Mouse (Mus musculus) kidney, embryonic 14.5 days (tissue): ENCODE results near the gene Slc16a13. TPM values are rescaled to one million over a fixed set of nuclear protein-coding genes. Genes with fewer than 3 reads are reported as not detected.
A peak's percentile ranks its signal among the peaks of the same experiment; 100 is the strongest.

ENCODE experiments used
- ATAC-seq: fragments of 200-750 bp; cut with Nextera tagmentation; 2 replicates; pipeline ENCODE4 v1.8.0; 2017; ENCODE audit warnings: moderate number of reproducible peaks, mild to moderate bottlenecking, moderate TSS enrichment, moderate library complexity; ENCODE audit not compliant: low FRiP score, low TSS enrichment
- H3K27ac ChIP-seq: fragments of 300-500 bp; sonication (generic); 2 replicates; pipeline ENCODE4 v1.5.1; 2014; ENCODE audit warnings: low read depth, mild to moderate bottlenecking, low read length, moderate library complexity, mixed read lengths
- H3K27me3 ChIP-seq: fragments of 300-500 bp; sonication (generic); 2 replicates; pipeline ENCODE4 v1.6.1; 2014; ENCODE audit warnings: mild to moderate bottlenecking, low read length; ENCODE audit not compliant: control insufficient read depth, insufficient read depth
- H3K36me3 ChIP-seq: fragments of 300-500 bp; sonication (generic); 2 replicates; pipeline ENCODE4 v1.6.1; 2014; ENCODE audit warnings: low read length, mixed read lengths; ENCODE audit not compliant: control insufficient read depth, insufficient read depth
- H3K4me1 ChIP-seq: fragments of 300-500 bp; sonication (generic); 2 replicates; pipeline ENCODE4 v1.6.1; 2014; ENCODE audit warnings: low read length, mixed read lengths; ENCODE audit not compliant: control insufficient read depth, insufficient read depth
- H3K4me2 ChIP-seq: fragments of 300-500 bp; sonication (generic); replicated peaks from 2 replicates; pipeline ENCODE4 v1.6.1; 2014; ENCODE audit warnings: low read depth, mild to moderate bottlenecking, low read length
- H3K4me3 ChIP-seq: fragments of 300-500 bp; sonication (generic); 2 replicates; pipeline ENCODE4 v1.5.1; 2014; ENCODE audit warnings: mild to moderate bottlenecking, low read length
- H3K9ac ChIP-seq: fragments of 300-500 bp; sonication (generic); 2 replicates; pipeline ENCODE4 v1.6.1; 2014; ENCODE audit warnings: low read depth, mild to moderate bottlenecking, low read length, moderate library complexity
- H3K9me3 ChIP-seq: fragments of 300-500 bp; sonication (generic); 2 replicates; pipeline ENCODE4 v1.6.1; 2016; ENCODE audit warnings: low read length; ENCODE audit not compliant: control insufficient read depth
- WGBS: fragments of 180-500 bp; shearing (Covaris S2); extraction: QIAGEN DNeasy Blood & Tissue Kit; methylation state at CpG from one replicate; pipeline ENCODE4 v1.1.7; 2014; 5-methylcytosine and 5-hydroxymethylcytosine counted together
- polyA plus RNA-seq: library from polyadenylated mRNA; unstranded; fragments of >200 nt; fragmentation: Nextera tagmentation; extraction: Ambion mirVana; gene quantifications from 2 replicates; pipeline ENCODE4 v1.2.1, GENCODE M21; 2014

The Slc16a13 gene
- polyA plus RNA-seq, 1 experiment from 2014 or later: 14.2 TPM

GRCm38 (mm10) chr11:70215301-70215700 is 5.6 kb downstream of the Slc16a13 start:
- Histone ChIP-seq H3K9ac (no peak overlapping the region), H3K36me3 (no peaks in the 10 kb centered on the region), H3K27me3 (peaks cover 40% of the 10 kb centered on the region), H3K4me3 (peak overlapping the region; percentile 4; the same call in 1 of the 2 replicates), H3K9me3 (no peaks in the 10 kb centered on the region), H3K4me1 (peaks cover 25% of the 10 kb centered on the region; the same call in 1 of the 2 replicates), H3K4me2 (peak overlapping the region; percentile 57; the same call in 1 of the 2 replicates), H3K27ac (no peak overlapping the region)
- 11% methylated on average over 22 of the region's 22 CpGs for WGBS
- ATAC-seq: no peak

- H3K27ac ChIP-seq: no peak overlapping the region
- H3K27me3 ChIP-seq: peaks cover 40% of the 10 kb centered on the region
- H3K9me3 ChIP-seq: no peaks in the 10 kb centered on the region
- ATAC-seq: peak; percentile 12
- H3K36me3 ChIP-seq: no peaks in the 10 kb centered on the region
- H3K9ac ChIP-seq: no peak overlapping the region
- peak overlapping the region; percentile 57 for H3K4me2 ChIP-seq
- peak overlapping the region; percentile 30 for H3K4me3 ChIP-seq
- 4% methylated on average over 18 of the region's 18 CpGs for whole genome bisulfite sequencing
- peaks cover 25% of the 10 kb centered on the region; the same call in 1 of the 2 replicates for H3K4me1 ChIP-seq
Measured at GRCm38 (mm10) chr11:70214856-70215209, 6.0 kb downstream of the Slc16a13 start.

GRCm38 (mm10) chr11:70214191-70214855 is 6.5 kb downstream of the Slc16a13 start:
- 1% methylated on average over 46 of the region's 46 CpGs for WGBS
- Histone ChIP-seq H3K27me3 (peaks cover 40% of the 10 kb centered on the region), H3K4me3 (peak overlapping the region; percentile 30)

GRCm38 (mm10) chr11:70213736-70214135 is 7.1 kb downstream of the Slc16a13 start:
- H3K9ac ChIP-seq: peak overlapping the region; percentile 45; the same call in 1 of the 2 replicates
- peak overlapping the region; percentile 30 for H3K4me3 ChIP-seq
- no peak overlapping the region for H3K27ac ChIP-seq
- no peak for ATAC-seq
- H3K9me3 ChIP-seq: no peaks in the 10 kb centered on the region
- no peaks in the 10 kb centered on the region for H3K36me3 ChIP-seq
- H3K27me3 ChIP-seq: peaks cover 40% of the 10 kb centered on the region
- peak overlapping the region; percentile 57 for H3K4me2 ChIP-seq
- WGBS: 5% methylated on average over 24 of the region's 26 CpGs
- peaks cover 25% of the 10 kb centered on the region; the same call in 1 of the 2 replicates for H3K4me1 ChIP-seq

More at GRCm38 (mm10) chr11:70214191-70214855, 6.5 kb downstream of the Slc16a13 start:
- H3K4me2 ChIP-seq: peak overlapping the region; percentile 57
- no peaks in the 10 kb centered on the region for H3K36me3 ChIP-seq
- peak overlapping the region; percentile 45 for H3K9ac ChIP-seq
- ATAC-seq: peak; percentile 50
- H3K27ac ChIP-seq: no peak overlapping the region
- no peaks in the 10 kb centered on the region for H3K9me3 ChIP-seq
- peaks cover 25% of the 10 kb centered on the region; the same call in 1 of the 2 replicates for H3K4me1 ChIP-seq

GRCm38 (mm10) chr11:70212896-70213295 is 8.0 kb downstream of the Slc16a13 start:
- 8% methylated on average over 9 of the region's 9 CpGs for WGBS
- no peak overlapping the region for H3K27ac ChIP-seq
- H3K36me3 ChIP-seq: no peaks in the 10 kb centered on the region
- H3K4me2 ChIP-seq: peak overlapping the region; percentile 57; the same call in 1 of the 2 replicates
- no peak overlapping the region for H3K9ac ChIP-seq
- no peak overlapping the region for H3K4me3 ChIP-seq
- peaks cover 37% of the 10 kb centered on the region for H3K27me3 ChIP-seq
- ATAC-seq: no peak
- H3K4me1 ChIP-seq: peaks cover 25% of the 10 kb centered on the region; the same call in 1 of the 2 replicates
- no peaks in the 10 kb centered on the region for H3K9me3 ChIP-seq

- Histone ChIP-seq H3K4me1 (peaks cover 25% of the 10 kb centered on the region; the same call in 1 of the 2 replicates), H3K4me3 (peak within 1 kb of the TSS; percentile 30), H3K4me2 (peak within 1 kb of the TSS; percentile 57; the same call in 1 of the 2 replicates), H3K9ac (no peak within 1 kb of the TSS), H3K27ac (no peak within 1 kb of the TSS), H3K9me3 (no peaks in the 10 kb centered on the region), H3K36me3 (no peaks in the 10 kb centered on the region), H3K27me3 (peaks cover 35% of the 10 kb centered on the region)
- no peak for ATAC-seq
- 59% methylated on average over 6 of the region's 6 CpGs for WGBS
Measured at GRCm38 (mm10) chr11:70212423-70212822, 8.4 kb downstream of the Slc16a13 start, which contains the start of gene Slc16a11. Slc16a11 (plus strand) TSS chr11:70212752.

GRCm38 (mm10) chr11:70211972-70212371 is 8.9 kb downstream of the Slc16a13 start:
- peaks cover 35% of the 10 kb centered on the region for H3K27me3 ChIP-seq
- H3K36me3 ChIP-seq: no peaks in the 10 kb centered on the region
- H3K9me3 ChIP-seq: no peaks in the 10 kb centered on the region
- H3K9ac ChIP-seq: no peak overlapping the region
- no peak overlapping the region for H3K27ac ChIP-seq
- H3K4me2 ChIP-seq: no peak overlapping the region
- H3K4me1 ChIP-seq: peaks cover 25% of the 10 kb centered on the region; the same call in 1 of the 2 replicates
- H3K4me3 ChIP-seq: no peak overlapping the region
- WGBS: 80% methylated on average over 6 of the region's 6 CpGs
- ATAC-seq: no peak

GRCm38 (mm10) chr11:70210681-70211080 is 10.2 kb downstream of the Slc16a13 start:
- no peaks in the 10 kb centered on the region for H3K36me3 ChIP-seq
- peaks cover 25% of the 10 kb centered on the region; the same call in 1 of the 2 replicates for H3K4me1 ChIP-seq
- H3K27ac ChIP-seq: no peak overlapping the region
- no peak for ATAC-seq
- H3K4me2 ChIP-seq: no peak overlapping the region
- H3K9me3 ChIP-seq: no peaks in the 10 kb centered on the region
- no peak overlapping the region for H3K4me3 ChIP-seq
- WGBS: 90% methylated on average over 2 of the region's 2 CpGs
- peaks cover 26% of the 10 kb centered on the region for H3K27me3 ChIP-seq
- H3K9ac ChIP-seq: no peak overlapping the region

- Histone ChIP-seq H3K4me3 (no peak overlapping the region), H3K4me2 (no peak overlapping the region), H3K27me3 (peaks cover 8% of the 10 kb centered on the region), H3K9ac (no peak overlapping the region), H3K27ac (no peak overlapping the region), H3K4me1 (peaks cover 7% of the 10 kb centered on the region; the same call in 1 of the 2 replicates), H3K9me3 (no peaks in the 10 kb centered on the region), H3K36me3 (no peaks in the 10 kb centered on the region)
- ATAC-seq: no peak
- 67% methylated on average over 5 of the region's 5 CpGs for whole genome bisulfite sequencing
Measured at GRCm38 (mm10) chr11:70208778-70209388, 12.0 kb downstream of the Slc16a13 start.
